ENCODE assay signal across 9 mouse cellular contexts in genomic region chr9:42196552-42196951, GRCm38 (mm10).
A peak's percentile ranks its signal among the peaks of the same experiment; 100 is the strongest.
DNase-seq lines count a peak whose midpoint lies in the region; ATAC-seq lines count a peak whose summit lies in the region.
"Had no signal": no experiment of that assay in that cellular context is flagged by ENCODE, and none has a peak within 500 bp of the region (broad histone marks: within the 10 kb centered on the region; RNA-seq: fewer than 3 reads in every experiment).

No protein-coding gene starts in this region.

- no peaks in the 10 kb centered on the region for H3K27me3 ChIP-seq in heart, embryonic 11.5 days (ENCODE audit: control insufficient read depth, insufficient read depth, low read length)
- H3K27me3 ChIP-seq: hindbrain, embryonic 15.5 days had no signal

- 65% methylated on average over 4 of the region's 4 CpGs for WGBS in heart, embryonic 11.5 days (ENCODE audit: insufficient replicate concordance)

- no peaks in the 10 kb centered on the region for H3K9me3 ChIP-seq in heart, embryonic 11.5 days (replicated peaks; ENCODE audit: control insufficient read depth, low read length)
- H3K9me3 ChIP-seq: hindbrain, embryonic 15.5 days had no signal

- H3K4me1 ChIP-seq in heart, embryonic 11.5 days (ENCODE audit: control insufficient read depth, insufficient read depth, low read length), result no peaks in the 10 kb centered on the region

- no peak overlapping the region for H3K4me3 ChIP-seq in heart, embryonic 11.5 days (ENCODE audit: low read depth, low read length)
- H3K4me3 ChIP-seq: hindbrain, embryonic 15.5 days had no signal

- ATAC-seq in heart, embryonic 11.5 days (replicated peaks; ENCODE audit: insufficient number of reproducible peaks, low FRiP score, low TSS enrichment), result no peak

- DNase-seq in heart, adult 18-20 months, result peak; percentile 55 to 65
- DNase-seq in ZHBTc4 (ENCODE audit: low read depth, low spot score), result peak; percentile 93
- peak; percentile 97 for DNase-seq in kidney, adult 8-10 months
- DNase-seq in lung, postnatal 25 days (ENCODE audit: low spot score), result peak; percentile 87
- no peak for DNase-seq in left cerebral cortex, adult 18-20 months (ENCODE audit: low spot score in 2 of 2)
- DNase-seq in cerebellum, adult 8-10 months, result no peak
- no peak for DNase-seq in spleen, postnatal 36 days (ENCODE audit: low spot score in 2 of 2)

- H3K36me3 ChIP-seq in heart, embryonic 11.5 days (ENCODE audit: control insufficient read depth, insufficient read depth, low read length), result no peaks in the 10 kb centered on the region
- H3K36me3 ChIP-seq: hindbrain, embryonic 15.5 days had no signal

- no peak overlapping the region for H3K27ac ChIP-seq in heart, embryonic 11.5 days (ENCODE audit: low read depth, low read length)
- H3K27ac ChIP-seq: hindbrain, embryonic 15.5 days had no signal

- no peak overlapping the region for H3K9ac ChIP-seq in heart, embryonic 11.5 days (ENCODE audit: low read depth, low read length)
- H3K9ac ChIP-seq: hindbrain, embryonic 15.5 days had no signal

- no peak overlapping the region for H3K4me2 ChIP-seq in heart, embryonic 11.5 days
- H3K4me2 ChIP-seq: hindbrain, embryonic 15.5 days had no signal

Comparison
In these comparisons a context has a peak if more than half of its experiments do, and no peak if none do; other contexts are left out.
1. DNase-seq: peak in heart, adult 18-20 months (2 of 2), ZHBTc4 (single experiment), kidney, adult 8-10 months (2 of 2) and lung, postnatal 25 days (single experiment); none in left cerebral cortex, adult 18-20 months (0 of 2), cerebellum, adult 8-10 months (single experiment) and spleen, postnatal 36 days (0 of 2).